Mouse (Mus musculus) stomach, embryonic 14.5 days (tissue): ENCODE data around the gene Srebf2. TPM values are rescaled to one million over a fixed set of nuclear protein-coding genes. Genes with fewer than 3 reads are reported as not detected.

Experiments
- microRNA counts: library from miRNA; unstranded; fragments of <30 nt; microRNA quantifications from one replicate; lab custom pipeline; 2016
- microRNA-seq: library from miRNA; unstranded; fragments of <30 nt; microRNA quantifications from one replicate; pipeline ENCODE4, GENCODE M21; 2016
- polyA plus RNA-seq: library from polyadenylated mRNA; unstranded; fragments of >200 nt; fragmentation: Nextera tagmentation; extraction: Ambion mirVana; gene quantifications from 2 replicates; pipeline ENCODE4 v1.2.1, GENCODE M21; 2014

The Srebf2 gene
- polyA plus RNA-seq, 1 experiment from 2014 or later: 128 TPM

MicroRNA genes within 50 kb of the gene (microRNA counts, 519-probe panel; counts per million panel counts)
- microRNA mmu-miR-33 (lab: Ali Mortazavi, UCI): 2,600 counts per million, percentile 44 among the panel's probes with 10 or more counts

Small RNA genes lying within 50 kb of the gene (microRNA-seq; reads per million reads assigned to microRNA genes)
- 118 reads per million, percentile 50 among the genes with 10 or more reads in this experiment for gene Mir33

Other genes with a start within 250 kb of the Srebf2 start
- 62.7 and 68.0 TPM in 2 replicates for gene Polr3h, start 220.9 kb upstream of the Srebf2 start, polyA plus RNA-seq
- gene Csdc2, start 210.4 kb upstream of the Srebf2 start, polyA plus RNA-seq: 15.7 and 18.3 TPM in 2 replicates
- gene Pmm1, start 186.3 kb upstream of the Srebf2 start, polyA plus RNA-seq: 29.9 and 37.2 TPM in 2 replicates
- gene 1700029P11Rik, start 166.6 kb upstream of the Srebf2 start, polyA plus RNA-seq: not detected in 2 replicates
- gene Xrcc6, start 159.3 kb upstream of the Srebf2 start, polyA plus RNA-seq: 75.4 and 90.0 TPM in 2 replicates
- gene Desi1, start 113.3 kb upstream of the Srebf2 start, polyA plus RNA-seq: 24.2 and 26.3 TPM in 2 replicates
- gene Snu13, start 99.6 kb upstream of the Srebf2 start, polyA plus RNA-seq: 283 and 284 TPM in 2 replicates
- not detected in 2 replicates for gene 4930407I10Rik, start 88.0 kb upstream of the Srebf2 start, polyA plus RNA-seq
- 0.09 TPM in 1 of 2 replicates, not detected in the other for gene Mei1, start 77.2 kb upstream of the Srebf2 start, polyA plus RNA-seq
- gene Ccdc134, start 19.3 kb upstream of the Srebf2 start, polyA plus RNA-seq: 17.7 and 18.4 TPM in 2 replicates
- 0.30 and 0.39 TPM in 2 replicates for gene Shisa8, start 65.6 kb downstream of the Srebf2 start, polyA plus RNA-seq
- 0.18 TPM in 1 of 2 replicates, not detected in the other for gene Tnfrsf13c, start 77.2 kb downstream of the Srebf2 start, polyA plus RNA-seq
- gene Cenpm, start 97.6 kb downstream of the Srebf2 start, polyA plus RNA-seq: 72.1 and 86.7 TPM in 2 replicates
- gene 1500009C09Rik, start 105.2 kb downstream of the Srebf2 start, polyA plus RNA-seq: not detected in 2 replicates
- gene Sept3, start 127.7 kb downstream of the Srebf2 start, polyA plus RNA-seq: 16.1 and 16.6 TPM in 2 replicates
- gene Wbp2nl, start 151.8 kb downstream of the Srebf2 start, polyA plus RNA-seq: 0.18 and 0.29 TPM in 2 replicates
- 68.6 and 72.4 TPM in 2 replicates for gene Naga, start 191.7 kb downstream of the Srebf2 start, polyA plus RNA-seq
- 15.2 and 16.1 TPM in 2 replicates for gene Pheta2, start 191.8 kb downstream of the Srebf2 start, polyA plus RNA-seq
- gene Smdt1, start 191.8 kb downstream of the Srebf2 start, polyA plus RNA-seq: 251 and 266 TPM in 2 replicates
- 393 and 403 TPM in 2 replicates for gene Ndufa6, start 207.1 kb downstream of the Srebf2 start, polyA plus RNA-seq
- 5.9 and 10.4 TPM in 2 replicates for gene Cyp2d22, start 233.1 kb downstream of the Srebf2 start, polyA plus RNA-seq
- gene Cyp2d11, start 246.8 kb downstream of the Srebf2 start, polyA plus RNA-seq: not detected in 2 replicates